Mouse (Mus musculus) cortical plate, adult 2 months (tissue): Measurements from ENCODE around the gene Fdxacb1.

ENCODE experiments used
- CTCF ChIP-seq: fragments of 200-500 bp; IDR thresholded peaks from 2 replicates; pipeline ENCODE4 v1.5.1; 2011; ENCODE audit warnings: mild to moderate bottlenecking, control low read depth, low read length; ENCODE audit not compliant: insufficient read depth; ENCODE audit errors: extremely low read depth
- POLR2A ChIP-seq: fragments of 200-500 bp; IDR thresholded peaks from 2 replicates; pipeline ENCODE4 v1.6.1; 2011; ENCODE audit warnings: mild to moderate bottlenecking, low read length, control low read depth; ENCODE audit not compliant: insufficient read depth; ENCODE audit errors: extremely low read depth

DNA sequence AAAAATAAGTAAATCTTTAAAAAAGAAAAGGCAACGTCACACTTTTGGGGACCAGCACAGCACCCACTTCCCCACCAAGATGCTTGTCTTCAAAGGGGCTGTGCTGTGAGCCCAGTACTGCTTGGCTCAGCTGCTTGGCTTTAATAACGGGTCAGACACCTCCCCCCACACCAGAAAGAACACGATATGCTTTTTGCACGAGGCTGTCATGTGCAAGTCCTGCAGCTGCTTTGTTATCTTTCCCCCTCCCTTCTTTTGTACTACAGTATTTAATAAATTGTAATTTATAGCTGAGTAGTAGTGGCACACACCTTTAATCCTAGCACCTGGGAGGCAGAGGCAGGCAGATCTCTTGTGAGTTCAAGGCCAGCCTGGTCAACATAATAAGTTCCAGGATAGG lies 49.2 kb upstream of the Fdxacb1 start:
- TF ChIP-seq POLR2A, result no peak
- TF ChIP-seq CTCF, result no peak
